Mouse (Mus musculus) liver, embryonic 16.5 days (tissue): ENCODE measurements around the gene Krr1. TPM values are rescaled to one million over a fixed set of nuclear protein-coding genes. Genes with fewer than 3 reads are reported as not detected.
"Not testable (repeated sequence)": the region's sequence is repeated elsewhere in the genome, so short reads cannot be mapped to it uniquely, and the experiment has no call there.

Experiments used
- ATAC-seq: fragments of 200-750 bp; cut with Nextera tagmentation; 2 replicates; pipeline ENCODE4 v1.8.0; 2017; ENCODE audit warnings: low read depth, mild to moderate bottlenecking, moderate number of reproducible peaks, moderate library complexity
- H3K27ac ChIP-seq: fragments of 300-500 bp; sonication (generic); 2 replicates; pipeline ENCODE4 v1.5.1; 2014; ENCODE audit warnings: mild to moderate bottlenecking, low read length
- H3K27me3 ChIP-seq: fragments of 300-500 bp; sonication (generic); 2 replicates; pipeline ENCODE4 v1.6.1; 2014; ENCODE audit warnings: low read depth, low read length, mixed read lengths; ENCODE audit not compliant: control insufficient read depth, insufficient read depth
- H3K36me3 ChIP-seq: fragments of 300-500 bp; sonication (generic); 2 replicates; pipeline ENCODE4 v1.6.1; 2014; ENCODE audit warnings: mild to moderate bottlenecking; ENCODE audit not compliant: control insufficient read depth, insufficient read depth
- H3K4me1 ChIP-seq: fragments of 300-500 bp; sonication (generic); 2 replicates; pipeline ENCODE4 v1.6.1; 2014; ENCODE audit warnings: low read depth, low read length, mixed read lengths; ENCODE audit not compliant: control insufficient read depth
- H3K4me2 ChIP-seq: fragments of 300-500 bp; sonication (generic); 2 replicates; pipeline ENCODE4 v1.6.1; 2014; ENCODE audit warnings: low read depth, low read length, mixed read lengths
- H3K4me3 ChIP-seq: fragments of 300-500 bp; sonication (generic); 2 replicates; pipeline ENCODE4 v1.5.1; 2014; ENCODE audit warnings: low read depth, mild to moderate bottlenecking, low read length
- H3K9ac ChIP-seq: fragments of 300-500 bp; sonication (generic); 2 replicates; pipeline ENCODE4 v1.6.1; 2014; ENCODE audit warnings: low read depth, low read length
- H3K9me3 ChIP-seq: fragments of 300-500 bp; sonication (generic); replicated peaks from 2 replicates; pipeline ENCODE4 v1.6.1; 2016; ENCODE audit warnings: low read length; ENCODE audit not compliant: control insufficient read depth
- WGBS: fragments of 180-500 bp; shearing (Covaris S2); extraction: QIAGEN DNeasy Blood & Tissue Kit; methylation state at CpG from one replicate; pipeline ENCODE4 v1.1.7; 2014; ENCODE audit not compliant: insufficient replicate concordance; 5-methylcytosine and 5-hydroxymethylcytosine counted together
- polyA plus RNA-seq: library from polyadenylated mRNA; unstranded; fragments of >200 nt; fragmentation: Nextera tagmentation; extraction: Ambion mirVana; gene quantifications from 2 replicates; pipeline ENCODE4 v1.2.1, GENCODE M21; 2015

Gene Krr1
- polyA plus RNA-seq, 1 experiment from 2014 or later = 16.1 TPM

- H3K27ac ChIP-seq, H3K27me3 ChIP-seq, H3K9me3 ChIP-seq, H3K4me3 ChIP-seq, H3K36me3 ChIP-seq, H3K9ac ChIP-seq, ATAC-seq, H3K4me2 ChIP-seq, H3K4me1 ChIP-seq: not testable (repeated sequence)
- 63% methylated on average over 3 of the region's 3 CpGs for WGBS
These were observed 56.2 kb downstream of the Krr1 start for GRCm38 (mm10) chr10:112028689-112029088.

Other genes starting within 250 kb of the Krr1 start
- gene Glipr1, start 30.0 kb downstream of the Krr1 start, polyA plus RNA-seq = 7.6 and 10.4 TPM in 2 replicates
- not detected in 2 replicates for gene Glipr1l1, start 87.5 kb downstream of the Krr1 start, polyA plus RNA-seq
- gene Glipr1l2, start 110.7 kb downstream of the Krr1 start, polyA plus RNA-seq = not detected in 2 replicates
- not detected in 2 replicates for gene Glipr1l3, start 187.7 kb downstream of the Krr1 start, polyA plus RNA-seq
- not detected in 2 replicates for gene Caps2, start 191.0 kb downstream of the Krr1 start, polyA plus RNA-seq